8 mouse cellular contexts compared by ENCODE assay signal in the genomic region with DNA sequence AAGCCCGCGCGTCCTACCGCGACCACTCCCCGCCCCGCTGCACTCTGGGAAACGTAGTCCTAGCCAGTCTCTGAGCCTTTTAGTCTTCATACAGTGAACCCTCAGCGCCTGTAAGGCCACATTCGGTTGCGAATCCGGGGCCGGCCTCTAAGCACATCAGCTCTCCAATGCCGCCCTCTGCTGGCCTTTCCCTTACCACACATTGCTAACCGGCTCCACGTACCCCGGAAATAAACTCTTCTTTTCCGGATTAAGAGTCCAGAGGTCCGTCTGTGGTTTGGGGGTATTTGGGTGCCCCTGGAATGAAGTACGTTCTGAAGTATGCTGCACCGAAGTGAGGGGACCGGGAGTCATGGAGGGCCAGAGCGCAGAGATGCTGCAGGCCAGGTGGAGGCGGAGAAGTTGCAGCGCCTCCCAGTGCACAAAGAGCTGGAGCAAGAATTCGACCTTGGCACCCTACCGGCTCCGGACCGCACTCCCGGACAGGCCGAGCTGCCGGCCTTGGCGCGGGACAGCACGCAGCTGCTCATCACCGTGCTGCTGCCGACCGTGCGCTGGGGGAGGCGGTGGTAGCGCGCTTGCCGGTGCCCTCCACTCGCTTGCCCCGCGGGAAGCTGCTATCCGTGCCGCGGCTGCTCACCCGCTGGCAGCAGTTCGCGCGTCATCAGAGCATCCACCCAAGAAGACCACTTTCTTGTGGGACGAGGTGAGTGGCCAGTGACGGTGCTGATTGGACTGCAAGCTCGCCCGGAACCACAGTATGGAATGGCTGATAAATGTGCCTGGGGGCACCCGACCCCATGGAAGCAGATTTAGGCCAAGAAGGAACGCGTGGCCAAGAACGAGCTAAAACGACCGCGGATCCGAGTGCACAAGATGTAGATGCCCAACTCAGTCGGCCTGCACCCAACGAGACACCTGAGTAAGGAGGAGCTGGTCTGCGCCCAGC.
DNase-seq lines count a peak whose midpoint lies in the region; ATAC-seq and TF ChIP-seq lines count a peak whose summit lies in the region.

No protein-coding gene starts in this region.

- peak overlapping the region; percentile 92 for H3K9ac ChIP-seq in heart, embryonic 12.5 days
- peak overlapping the region; percentile 80 for H3K9ac ChIP-seq in kidney, postnatal 0 days (ENCODE audit: low read depth, low read length)
- peak overlapping the region; percentile 88 for H3K9ac ChIP-seq in liver, embryonic 11.5 days (ENCODE audit: low read depth, low read length)
- peak overlapping the region; percentile 79 for H3K9ac ChIP-seq in stomach, embryonic 14.5 days (replicated peaks; ENCODE audit: low read depth, low read length)

- under 1% methylated on average over 68 of the region's 68 CpGs for whole genome bisulfite sequencing in heart, embryonic 12.5 days
- WGBS in kidney, postnatal 0 days, result 1% methylated on average over 68 of the region's 68 CpGs
- WGBS in liver, embryonic 11.5 days, result under 1% methylated on average over 68 of the region's 68 CpGs
- WGBS in stomach, embryonic 14.5 days, result under 1% methylated on average over 68 of the region's 68 CpGs

- peak; percentile 93 for TF ChIP-seq CTCF in kidney, postnatal 0 days (IDR thresholded peaks at IDR 0.05; ENCODE audit: low read depth)

- peaks cover 16% of the 10 kb centered on the region for H3K36me3 ChIP-seq in heart, embryonic 12.5 days
- no peaks in the 10 kb centered on the region for H3K36me3 ChIP-seq in kidney, postnatal 0 days (ENCODE audit: insufficient read depth, low read length)
- no peaks in the 10 kb centered on the region for H3K36me3 ChIP-seq in liver, embryonic 11.5 days (ENCODE audit: control insufficient read depth, insufficient read depth, low read length)
- H3K36me3 ChIP-seq in stomach, embryonic 14.5 days (ENCODE audit: control insufficient read depth, insufficient read depth, low read length), result no peaks in the 10 kb centered on the region; the same call in 1 of the 2 replicates

- 0 out of 2 replicates have a peak, but pooled peaks cover 3% of the 10 kb centered on the region for H3K9me3 ChIP-seq in heart, embryonic 12.5 days (replicated peaks)
- H3K9me3 ChIP-seq in kidney, postnatal 0 days (replicated peaks; ENCODE audit: low read length), result no peaks in the 10 kb centered on the region
- H3K9me3 ChIP-seq in liver, embryonic 11.5 days (ENCODE audit: control insufficient read depth, low read length), result no peaks in the 10 kb centered on the region
- no peaks in the 10 kb centered on the region for H3K9me3 ChIP-seq in stomach, embryonic 14.5 days (ENCODE audit: control insufficient read depth, low read depth, low read length)

- peak overlapping the region; percentile 93 for H3K4me2 ChIP-seq in heart, embryonic 12.5 days
- H3K4me2 ChIP-seq in kidney, postnatal 0 days (ENCODE audit: low read length), result peak overlapping the region; percentile 81
- peak overlapping the region; percentile 90 for H3K4me2 ChIP-seq in liver, embryonic 11.5 days
- H3K4me2 ChIP-seq in stomach, embryonic 14.5 days (replicated peaks; ENCODE audit: low read depth, low read length), result peak overlapping the region; percentile 93

- peaks cover 19% of the 10 kb centered on the region for H3K4me1 ChIP-seq in heart, embryonic 12.5 days (replicated peaks)
- H3K4me1 ChIP-seq in kidney, postnatal 0 days (replicated peaks; ENCODE audit: insufficient read depth, low read length), result 0 out of 2 replicates have a peak, but pooled peaks cover 11% of the 10 kb centered on the region
- peaks cover 7% of the 10 kb centered on the region for H3K4me1 ChIP-seq in liver, embryonic 11.5 days (replicated peaks; ENCODE audit: control insufficient read depth, insufficient read depth, low read length)
- peaks cover 9% of the 10 kb centered on the region; the same call in 1 of the 2 replicates for H3K4me1 ChIP-seq in stomach, embryonic 14.5 days (ENCODE audit: control insufficient read depth, insufficient read depth, low read length)

- ATAC-seq in erythroid progenitor cell, adult 5-6 weeks (replicated peaks; ENCODE audit: low FRiP score, poor library complexity, severe bottlenecking), result peak; percentile 97
- ATAC-seq in heart, embryonic 12.5 days (ENCODE audit: insufficient number of reproducible peaks, low FRiP score), result peak; percentile 96
- peak; percentile 99 for ATAC-seq in kidney, postnatal 0 days (replicated peaks; ENCODE audit: low FRiP score, low read depth)
- peak; percentile 99 for ATAC-seq in liver, embryonic 11.5 days (replicated peaks; ENCODE audit: low FRiP score)
- ATAC-seq in stomach, embryonic 14.5 days (ENCODE audit: insufficient number of reproducible peaks, insufficient read depth, low FRiP score, low read depth), result peak; percentile 99

- DNase-seq in CD4-positive helper T cell, adult 2 months (ENCODE audit: low read depth, low spot score), result peak; percentile 91
- peak; percentile 91 for DNase-seq in brain, embryonic 18.5 days (ENCODE audit: low read depth, low spot score)
- DNase-seq in kidney, postnatal 0 days (ENCODE audit: low spot score), result peak; percentile 99
- peak; percentile 89 for DNase-seq in liver, embryonic 11.5 days (ENCODE audit: low spot score)
- DNase-seq in naive thymus-derived CD4-positive, alpha-beta T cell, adult 2 months (ENCODE audit: low read depth), result peak; percentile 94

- H3K27me3 ChIP-seq in heart, embryonic 12.5 days (replicated peaks), result no peaks in the 10 kb centered on the region
- no peaks in the 10 kb centered on the region for H3K27me3 ChIP-seq in kidney, postnatal 0 days (ENCODE audit: insufficient read depth, low read length)
- no peaks in the 10 kb centered on the region for H3K27me3 ChIP-seq in liver, embryonic 11.5 days (replicated peaks; ENCODE audit: control insufficient read depth, insufficient read depth, low read length)
- no peaks in the 10 kb centered on the region for H3K27me3 ChIP-seq in stomach, embryonic 14.5 days (ENCODE audit: control insufficient read depth, insufficient read depth, low read length)

- peak overlapping the region; percentile 94 for H3K4me3 ChIP-seq in heart, embryonic 12.5 days
- H3K4me3 ChIP-seq in kidney, postnatal 0 days (replicated peaks; ENCODE audit: low read depth, low read length), result peak overlapping the region; percentile 87
- H3K4me3 ChIP-seq in liver, embryonic 11.5 days (ENCODE audit: low read depth, low read length), result peak overlapping the region; percentile 90
- peak overlapping the region; percentile 87 for H3K4me3 ChIP-seq in stomach, embryonic 14.5 days (ENCODE audit: low read depth, low read length)

- H3K27ac ChIP-seq in heart, embryonic 12.5 days (ENCODE audit: poor library complexity, severe bottlenecking), result peak overlapping the region; percentile 79
- peak overlapping the region; percentile 85 for H3K27ac ChIP-seq in kidney, postnatal 0 days
- peak overlapping the region; percentile 56 for H3K27ac ChIP-seq in liver, embryonic 11.5 days (ENCODE audit: low read depth, low read length)
- peak overlapping the region; percentile 63; the same call in 1 of the 2 replicates for H3K27ac ChIP-seq in stomach, embryonic 14.5 days (ENCODE audit: low read length)

Comparison
In these comparisons a context has a peak if more than half of its experiments do, and no peak if none do; other contexts are left out.
1. Peak in every context shown above with its lines: DNase-seq, ATAC-seq, H3K4me3 ChIP-seq and H3K27ac ChIP-seq.